Mouse (Mus musculus) cortical plate, adult 2 months (tissue): Measurements from ENCODE around the gene 3110082J24Rik.

Experiments used
- CTCF ChIP-seq: fragments of 200-500 bp; IDR thresholded peaks from 2 replicates; pipeline ENCODE4 v1.5.1; 2011; ENCODE audit warnings: mild to moderate bottlenecking, control low read depth, low read length; ENCODE audit not compliant: insufficient read depth; ENCODE audit errors: extremely low read depth
- POLR2A ChIP-seq: fragments of 200-500 bp; IDR thresholded peaks from 2 replicates; pipeline ENCODE4 v1.6.1; 2011; ENCODE audit warnings: mild to moderate bottlenecking, low read length, control low read depth; ENCODE audit not compliant: insufficient read depth; ENCODE audit errors: extremely low read depth

- no peak for TF ChIP-seq CTCF
- no peak for TF ChIP-seq POLR2A
Measured at GRCm38 (mm10) chr5:30132173-30132572, 26.3 kb upstream of the 3110082J24Rik start.
